Mouse (Mus musculus): ENCODE data around the gene Slc30a7. TPM values are rescaled to one million over a fixed set of nuclear protein-coding genes. Genes with fewer than 3 reads are reported as not detected.
"Not testable (repeated sequence)": the region's sequence is repeated elsewhere in the genome, so short reads cannot be mapped to it uniquely, and the experiment has no call there.

Gene Slc30a7
- polyA plus RNA-seq, 1 experiment from 2014 or later: 32.9 TPM

DNA sequence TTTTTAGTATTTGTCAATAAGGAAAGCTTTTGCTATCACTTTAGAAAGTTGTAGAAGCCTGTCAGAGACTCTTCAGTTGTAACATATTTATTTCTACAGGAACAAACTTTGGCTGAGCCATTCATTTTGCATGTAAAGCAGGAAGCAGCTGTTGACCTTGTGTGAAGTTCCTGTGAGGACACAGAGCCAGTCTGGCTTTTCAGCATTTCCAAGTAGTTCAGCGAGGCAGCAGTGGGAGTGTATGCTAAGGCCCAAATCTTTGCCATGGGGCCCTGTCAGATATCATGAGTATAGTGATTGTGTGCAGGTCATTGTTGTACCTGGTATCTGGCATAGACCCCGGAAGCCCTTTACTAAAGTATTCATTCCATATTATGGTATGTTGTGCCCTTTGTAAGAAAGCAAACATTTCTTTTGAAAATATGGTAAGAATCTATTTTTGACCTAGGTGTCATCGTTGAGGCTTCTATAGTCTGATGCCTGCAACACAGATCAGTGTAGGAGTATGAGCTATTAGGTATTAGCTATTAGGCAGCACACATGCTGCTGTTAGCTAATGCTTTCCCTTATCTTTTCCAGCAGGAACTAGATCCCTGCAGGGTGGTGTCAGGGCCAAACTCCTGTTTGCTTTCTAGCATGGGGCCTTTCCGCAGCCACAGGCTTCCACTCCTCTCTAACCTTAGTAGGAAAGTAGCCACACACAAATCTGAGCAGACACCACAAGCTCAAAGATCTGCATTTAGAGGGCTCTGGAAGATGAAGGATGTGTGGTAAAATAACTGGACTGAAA, 82.6 kb downstream of the Slc30a7 start:
- DNase-seq (ENCODE audit: low spot score): no peak
- 91% methylated on average over 4 of the region's 4 CpGs for WGBS
- H3K4me1 ChIP-seq (ENCODE audit: control insufficient read depth, insufficient read depth, low read length): no peaks in the 10 kb centered on the region

DNA sequence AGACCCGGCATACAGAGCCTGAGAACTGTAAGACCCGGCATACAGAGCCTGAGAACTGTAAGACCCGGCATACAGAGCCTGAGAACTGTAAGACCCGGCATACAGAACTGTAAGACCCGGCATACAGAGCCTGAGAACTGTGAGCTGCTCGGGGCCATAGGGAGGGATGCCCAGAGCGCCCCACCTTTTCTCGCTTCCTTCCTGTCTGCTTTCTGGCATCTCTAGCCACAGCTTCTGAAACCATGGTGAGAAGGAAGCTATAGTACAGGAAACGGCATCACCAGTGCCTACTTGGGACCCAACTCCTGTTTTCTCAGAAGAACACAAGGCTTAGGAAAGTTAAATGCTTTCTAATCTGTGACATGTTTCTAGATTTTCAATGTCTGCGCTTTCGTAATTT, 99.8 kb downstream of the Slc30a7 start:
- H3K9me3 ChIP-seq (ENCODE audit: control insufficient read depth, low read length); H3K27me3 ChIP-seq (ENCODE audit: control insufficient read depth, insufficient read depth, low read length); H3K9ac ChIP-seq (ENCODE audit: low read length); H3K4me1 ChIP-seq (ENCODE audit: control insufficient read depth, insufficient read depth, low read length); H3K4me2 ChIP-seq (ENCODE audit: low read depth); H3K4me3 ChIP-seq (ENCODE audit: low read depth, low read length); ATAC-seq (ENCODE audit: insufficient read depth, low FRiP score, low TSS enrichment); DNase-seq (ENCODE audit: low spot score); H3K27ac ChIP-seq (ENCODE audit: low read depth, low read length); H3K36me3 ChIP-seq (ENCODE audit: control insufficient read depth, insufficient read depth, low read length): not testable (repeated sequence)
- 98% methylated on average over 9 of the region's 11 CpGs for WGBS

More for the DNA sequence above, 82.6 kb downstream of the Slc30a7 start:
- Histone ChIP-seq H3K4me3 (ENCODE audit: low read depth, low read length) (no peak overlapping the region), H3K4me2 (ENCODE audit: low read depth) (no peak overlapping the region), H3K27ac (ENCODE audit: low read depth, low read length) (no peak overlapping the region), H3K9me3 (ENCODE audit: control insufficient read depth, low read length) (no peaks in the 10 kb centered on the region), H3K36me3 (ENCODE audit: control insufficient read depth, insufficient read depth, low read length) (no peaks in the 10 kb centered on the region), H3K27me3 (ENCODE audit: control insufficient read depth, insufficient read depth, low read length) (no peaks in the 10 kb centered on the region), H3K9ac (ENCODE audit: low read length) (no peak overlapping the region)
- no peak for ATAC-seq (ENCODE audit: insufficient read depth, low FRiP score, low TSS enrichment)

DNA sequence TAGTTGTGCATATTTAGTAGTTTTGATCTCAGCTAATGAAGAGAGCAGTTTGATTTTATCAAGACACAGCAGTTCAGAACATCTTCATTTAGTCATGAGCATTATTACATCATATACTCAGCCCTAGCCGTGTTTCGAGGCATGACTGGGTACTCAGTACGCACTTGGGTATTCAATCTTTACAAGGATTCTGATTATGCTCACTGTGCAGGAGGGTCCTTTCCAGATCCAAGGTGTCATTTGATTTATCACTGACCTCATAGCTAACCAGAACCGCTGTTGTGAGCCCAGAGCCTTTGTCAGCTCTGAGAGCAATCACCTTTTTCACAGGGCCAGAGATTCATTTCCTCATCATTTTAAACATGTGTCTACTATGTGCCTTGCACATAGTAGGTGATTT, 101.6 kb downstream of the Slc30a7 start:
- no peak overlapping the region for H3K4me2 ChIP-seq (ENCODE audit: low read depth)
- H3K36me3 ChIP-seq (ENCODE audit: control insufficient read depth, insufficient read depth, low read length): no peaks in the 10 kb centered on the region
- DNase-seq (ENCODE audit: low spot score) (no peak), ATAC-seq (ENCODE audit: insufficient read depth, low FRiP score, low TSS enrichment) (no peak)
- no peaks in the 10 kb centered on the region for H3K9me3 ChIP-seq (ENCODE audit: control insufficient read depth, low read length)
- 91% methylated on average over 4 of the region's 4 CpGs for WGBS
- no peaks in the 10 kb centered on the region for H3K4me1 ChIP-seq (ENCODE audit: control insufficient read depth, insufficient read depth, low read length)
- no peak overlapping the region for H3K4me3 ChIP-seq (ENCODE audit: low read depth, low read length)
- H3K9ac ChIP-seq (ENCODE audit: low read length): no peak overlapping the region
- H3K27ac ChIP-seq (ENCODE audit: low read depth, low read length): no peak overlapping the region
- no peaks in the 10 kb centered on the region for H3K27me3 ChIP-seq (ENCODE audit: control insufficient read depth, insufficient read depth, low read length)

DNA sequence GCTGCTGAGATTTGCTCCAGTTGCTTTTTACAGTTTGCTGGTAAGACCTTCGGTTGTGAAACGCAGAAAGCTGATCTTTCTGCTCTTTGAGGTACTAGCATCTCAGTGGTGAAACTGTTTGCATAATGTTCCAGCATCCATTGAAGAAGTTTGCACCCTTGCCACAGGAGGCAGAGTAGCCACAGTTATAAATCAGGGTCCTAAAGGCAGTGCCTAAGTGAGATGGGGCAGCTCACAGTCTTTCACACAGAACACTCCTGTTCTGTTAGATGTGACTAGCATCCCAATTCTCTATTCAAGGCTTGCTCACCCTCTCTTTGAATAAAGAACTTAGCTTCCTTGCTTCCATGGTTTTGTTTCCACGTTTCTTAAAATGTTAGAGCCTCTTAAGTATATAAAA, 102.1 kb downstream of the Slc30a7 start:
- no peak overlapping the region for H3K4me3 ChIP-seq (ENCODE audit: low read depth, low read length)
- H3K36me3 ChIP-seq (ENCODE audit: control insufficient read depth, insufficient read depth, low read length): no peaks in the 10 kb centered on the region
- H3K4me2 ChIP-seq (ENCODE audit: low read depth): no peak overlapping the region
- DNase-seq (ENCODE audit: low spot score) (no peak), ATAC-seq (ENCODE audit: insufficient read depth, low FRiP score, low TSS enrichment) (peak; percentile 81)
- no peaks in the 10 kb centered on the region for H3K27me3 ChIP-seq (ENCODE audit: control insufficient read depth, insufficient read depth, low read length)
- no peak overlapping the region for H3K9ac ChIP-seq (ENCODE audit: low read length)
- H3K9me3 ChIP-seq (ENCODE audit: control insufficient read depth, low read length): no peaks in the 10 kb centered on the region
- no peak overlapping the region for H3K27ac ChIP-seq (ENCODE audit: low read depth, low read length)
- H3K4me1 ChIP-seq (ENCODE audit: control insufficient read depth, insufficient read depth, low read length): no peaks in the 10 kb centered on the region
- 85% methylated on average over 3 of the region's 3 CpGs for WGBS

DNA sequence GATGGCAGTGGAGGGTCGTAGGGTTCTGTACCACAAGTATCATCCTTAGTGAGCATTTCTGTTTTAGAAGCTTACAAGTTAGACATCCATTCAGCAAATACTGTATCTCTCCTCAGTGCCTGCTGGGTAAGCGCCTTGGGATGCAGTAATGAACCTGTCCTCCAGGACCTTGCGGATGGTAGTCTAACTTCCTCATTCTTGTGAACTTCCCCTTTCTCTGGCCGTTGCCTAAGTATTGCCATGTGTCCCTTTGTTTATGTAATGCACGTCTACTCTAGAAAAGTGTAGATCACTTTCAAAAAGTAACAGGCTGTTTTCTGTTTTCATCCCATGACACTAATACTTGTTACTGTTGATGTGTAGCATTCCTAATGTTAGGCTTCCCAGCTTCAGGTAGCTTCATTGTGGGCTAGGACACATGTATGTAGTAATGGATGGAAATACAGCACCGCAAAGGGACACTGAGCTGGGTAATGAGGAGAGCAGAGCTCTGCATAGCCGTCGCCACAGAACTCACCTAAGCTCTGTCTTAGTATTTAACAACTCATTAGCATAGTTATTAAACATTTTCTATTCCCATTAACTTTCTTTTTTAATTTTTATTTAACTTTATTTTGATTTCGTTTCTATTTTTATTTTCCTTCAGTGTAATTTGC, 104.8 kb downstream of the Slc30a7 start:
- DNase-seq (ENCODE audit: low spot score): no peak
- H3K4me1 ChIP-seq (ENCODE audit: control insufficient read depth, insufficient read depth, low read length): no peaks in the 10 kb centered on the region
- H3K4me3 ChIP-seq (ENCODE audit: low read depth, low read length): no peak overlapping the region
- no peak for ATAC-seq (ENCODE audit: insufficient read depth, low FRiP score, low TSS enrichment)
- H3K27ac ChIP-seq (ENCODE audit: low read depth, low read length): no peak overlapping the region
- H3K9ac ChIP-seq (ENCODE audit: low read length): no peak overlapping the region
- WGBS: 85% methylated on average over 9 of the region's 9 CpGs
- H3K9me3 ChIP-seq (ENCODE audit: control insufficient read depth, low read length): no peaks in the 10 kb centered on the region
- no peaks in the 10 kb centered on the region for H3K36me3 ChIP-seq (ENCODE audit: control insufficient read depth, insufficient read depth, low read length)
- H3K27me3 ChIP-seq (ENCODE audit: control insufficient read depth, insufficient read depth, low read length): no peaks in the 10 kb centered on the region
- no peak overlapping the region for H3K4me2 ChIP-seq (ENCODE audit: low read depth)

DNA sequence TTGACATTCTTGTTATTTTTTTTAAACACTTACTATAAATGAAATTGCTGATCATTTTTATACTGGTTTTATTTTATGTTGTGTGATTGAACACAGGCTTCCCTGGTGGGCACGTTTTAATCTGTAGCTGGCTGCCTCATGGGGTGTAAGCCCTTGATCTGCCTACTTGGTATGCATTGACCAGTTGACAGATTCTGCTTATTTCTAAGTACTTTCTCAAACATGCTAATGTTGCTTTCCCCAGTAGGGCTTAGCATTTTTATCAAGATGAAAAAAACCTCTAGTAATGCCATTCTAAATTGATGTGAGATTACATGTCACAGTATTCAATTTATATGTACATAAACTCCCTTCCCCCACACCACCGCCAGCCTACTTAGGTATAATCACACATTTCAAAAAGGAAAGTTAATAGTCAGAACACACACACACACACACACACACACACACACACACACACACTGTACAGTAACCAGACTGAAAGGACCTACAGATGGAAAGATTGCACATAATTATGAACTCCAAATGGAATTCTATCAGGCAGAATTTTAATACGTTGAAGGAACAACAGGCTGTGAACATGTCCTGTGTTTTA, 108.8 kb downstream of the Slc30a7 start:
- Histone ChIP-seq H3K9ac (ENCODE audit: low read length) (no peak overlapping the region), H3K4me1 (ENCODE audit: control insufficient read depth, insufficient read depth, low read length) (no peaks in the 10 kb centered on the region), H3K27ac (ENCODE audit: low read depth, low read length) (no peak overlapping the region), H3K9me3 (ENCODE audit: control insufficient read depth, low read length) (no peaks in the 10 kb centered on the region), H3K4me2 (ENCODE audit: low read depth) (no peak overlapping the region), H3K36me3 (ENCODE audit: control insufficient read depth, insufficient read depth, low read length) (no peaks in the 10 kb centered on the region), H3K4me3 (ENCODE audit: low read depth, low read length) (no peak overlapping the region), H3K27me3 (ENCODE audit: control insufficient read depth, insufficient read depth, low read length) (no peaks in the 10 kb centered on the region)
- 87% methylated on average over 3 of the region's 3 CpGs for WGBS
- ATAC-seq (ENCODE audit: insufficient read depth, low FRiP score, low TSS enrichment) (no peak), DNase-seq (ENCODE audit: low spot score) (no peak)

DNA sequence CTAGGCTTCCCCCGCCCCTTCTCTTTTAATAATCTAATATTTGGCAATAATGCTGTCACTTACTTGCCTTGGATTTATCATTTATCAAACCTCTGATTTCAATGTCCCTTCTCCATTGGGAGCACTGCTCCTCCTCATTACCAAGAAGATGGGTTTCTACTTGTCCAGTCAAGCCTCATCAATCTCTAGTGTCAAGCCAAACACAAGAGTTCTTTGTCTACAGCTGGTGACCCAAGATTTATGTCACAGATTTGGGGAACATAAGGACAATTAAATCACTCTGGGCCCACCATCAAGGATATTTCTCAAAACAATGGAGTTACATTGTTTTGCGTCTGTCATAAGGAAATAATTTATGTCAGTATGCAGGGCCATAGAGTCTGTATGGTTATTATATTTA, 114.0 kb downstream of the Slc30a7 start:
- no peaks in the 10 kb centered on the region for H3K9me3 ChIP-seq (ENCODE audit: control insufficient read depth, low read length)
- no peak overlapping the region for H3K4me2 ChIP-seq (ENCODE audit: low read depth)
- no peak overlapping the region for H3K4me3 ChIP-seq (ENCODE audit: low read depth, low read length)
- DNase-seq (ENCODE audit: low spot score): no peak
- no peak overlapping the region for H3K9ac ChIP-seq (ENCODE audit: low read length)
- H3K27ac ChIP-seq (ENCODE audit: low read depth, low read length): no peak overlapping the region
- 0 out of 2 replicates have a peak, but pooled peaks cover 3% of the 10 kb centered on the region for H3K4me1 ChIP-seq (ENCODE audit: control insufficient read depth, insufficient read depth, low read length)
- no peaks in the 10 kb centered on the region for H3K36me3 ChIP-seq (ENCODE audit: control insufficient read depth, insufficient read depth, low read length)
- WGBS: 64% methylated on average over 2 of the region's 2 CpGs
- H3K27me3 ChIP-seq (ENCODE audit: control insufficient read depth, insufficient read depth, low read length): no peaks in the 10 kb centered on the region
- ATAC-seq (ENCODE audit: insufficient read depth, low FRiP score, low TSS enrichment): peak; percentile 48; the same call in 1 of the 2 replicates

DNA sequence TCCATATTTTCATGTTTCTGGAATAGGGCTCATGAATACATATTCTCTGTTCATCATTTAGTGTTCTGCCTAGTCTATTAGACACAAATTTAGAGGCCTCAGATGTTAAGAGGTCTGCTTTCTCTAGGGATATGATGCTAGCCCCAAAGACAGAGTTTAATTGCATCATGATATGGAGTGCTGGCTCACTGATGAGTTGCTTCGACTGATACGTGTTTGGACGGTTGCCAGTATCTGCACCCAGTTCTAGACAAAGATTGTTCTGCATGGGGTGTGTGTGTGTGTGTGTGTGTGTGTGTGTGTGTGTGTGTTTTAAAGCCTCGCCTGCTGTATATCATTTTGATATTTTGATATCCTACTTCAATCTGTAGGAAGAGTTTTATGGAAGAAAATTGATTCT, 114.9 kb downstream of the Slc30a7 start:
- WGBS: 86% methylated on average over 4 of the region's 4 CpGs
- no peaks in the 10 kb centered on the region for H3K36me3 ChIP-seq (ENCODE audit: control insufficient read depth, insufficient read depth, low read length)
- 0 out of 2 replicates have a peak, but pooled peaks cover 3% of the 10 kb centered on the region for H3K4me1 ChIP-seq (ENCODE audit: control insufficient read depth, insufficient read depth, low read length)
- no peaks in the 10 kb centered on the region for H3K27me3 ChIP-seq (ENCODE audit: control insufficient read depth, insufficient read depth, low read length)
- H3K4me2 ChIP-seq (ENCODE audit: low read depth): no peak overlapping the region
- no peak overlapping the region for H3K4me3 ChIP-seq (ENCODE audit: low read depth, low read length)
- ATAC-seq (ENCODE audit: insufficient read depth, low FRiP score, low TSS enrichment): no peak
- no peak overlapping the region for H3K9ac ChIP-seq (ENCODE audit: low read length)
- H3K9me3 ChIP-seq (ENCODE audit: control insufficient read depth, low read length): no peaks in the 10 kb centered on the region
- no peak for DNase-seq (ENCODE audit: low spot score)
- H3K27ac ChIP-seq (ENCODE audit: low read depth, low read length): no peak overlapping the region

All from neural tube, embryonic 11.5 days (tissue).